Mouse (Mus musculus): ENCODE measurements around the gene Rbbp9.
"Not testable (repeated sequence)": the region's sequence is repeated elsewhere in the genome, so short reads cannot be mapped to it uniquely, and the experiment has no call there.

Rbbp9 gene

DNA sequence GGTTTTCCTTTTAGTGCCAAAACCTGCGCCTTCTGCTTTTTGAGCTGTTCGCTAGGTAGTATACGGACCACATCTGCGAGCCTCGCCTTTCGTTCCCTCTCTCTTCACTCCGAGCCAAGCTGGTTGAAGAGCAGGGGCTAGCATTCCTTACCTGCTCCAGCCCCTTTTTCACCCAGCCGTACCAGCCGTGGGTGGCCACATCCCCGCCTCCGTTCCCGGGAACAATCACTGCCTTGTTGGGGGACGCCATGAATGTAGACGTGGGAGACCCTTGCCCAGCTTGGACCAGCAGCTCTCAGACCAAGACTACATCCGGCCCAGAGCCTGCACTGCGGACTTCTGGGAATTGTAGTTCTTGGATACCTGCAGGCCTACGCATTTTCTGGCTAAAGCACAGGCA is at the start of gene Rbbp9:
Rbbp9 (minus strand) TSS at position 341 of the 400 bp plus-strand sequence.
- DNase-seq (ENCODE audit: low spot score): peak; percentile 82

DNA sequence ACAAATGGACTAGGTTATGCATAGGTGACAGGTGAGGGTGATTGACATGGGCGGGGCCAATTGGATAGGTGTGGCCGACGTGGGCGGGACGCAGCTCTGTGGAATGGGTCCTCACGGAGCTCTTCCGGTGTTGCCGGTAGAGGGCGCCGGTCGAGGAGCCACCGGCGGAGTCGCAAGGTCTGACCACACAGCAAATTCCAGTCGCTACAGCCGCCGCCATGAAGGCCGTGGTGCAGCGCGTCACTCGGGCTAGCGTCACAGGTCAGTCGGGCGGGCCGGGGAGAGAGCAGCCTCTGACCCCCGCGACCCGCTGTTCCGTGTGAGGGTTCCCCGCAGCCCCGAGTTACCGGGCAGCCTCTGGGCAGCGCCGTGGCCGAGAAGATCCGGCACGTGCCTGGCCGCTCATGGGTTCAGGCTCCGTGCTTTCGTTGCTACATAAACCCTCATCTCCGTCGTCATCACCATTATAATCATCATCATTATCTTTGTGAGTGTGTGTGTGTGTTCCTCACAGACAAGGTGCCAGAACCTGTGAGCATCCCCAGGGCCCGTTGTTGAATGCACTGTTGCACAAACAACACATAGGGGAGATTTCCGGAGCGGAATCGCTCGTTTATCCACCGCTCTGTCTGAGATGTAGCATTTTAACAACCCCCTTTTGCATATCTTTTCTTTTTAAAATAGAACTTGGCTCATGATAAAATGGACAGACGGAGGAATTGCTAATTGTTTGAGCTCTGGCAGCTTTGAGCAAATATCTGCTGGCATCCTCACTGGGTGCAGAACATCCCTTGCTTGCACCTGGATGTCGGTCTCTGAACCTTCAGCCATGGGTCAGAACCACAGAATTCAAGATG is 49.4 kb upstream of the Rbbp9 start, which contains the start of gene Dtd1:
Dtd1 (plus strand) TSS at position 67 of the 857 bp plus-strand sequence.
- DNase-seq (ENCODE audit: low spot score): peak; percentile 86

DNA sequence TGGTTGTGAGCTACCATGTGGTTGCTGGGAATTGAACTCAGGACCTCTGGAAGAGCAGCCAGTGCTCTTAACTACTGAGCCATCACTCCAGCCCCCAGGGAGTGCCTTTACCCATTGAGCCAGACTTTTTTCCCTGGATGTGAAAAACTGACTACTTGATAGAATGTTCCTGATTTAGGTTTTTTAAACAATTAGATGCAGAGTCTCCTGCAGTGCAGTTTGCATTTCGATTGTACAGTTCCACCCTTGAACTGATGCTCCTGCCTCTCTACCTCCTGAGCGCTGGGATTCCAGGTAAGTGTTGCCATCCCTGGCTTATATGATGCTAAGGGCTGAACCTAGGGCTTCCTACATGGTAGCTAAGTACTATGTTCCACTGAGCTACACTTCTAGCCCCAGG is 47.3 kb upstream of the Rbbp9 start:
- DNase-seq (ENCODE audit: low spot score): no peak

DNA sequence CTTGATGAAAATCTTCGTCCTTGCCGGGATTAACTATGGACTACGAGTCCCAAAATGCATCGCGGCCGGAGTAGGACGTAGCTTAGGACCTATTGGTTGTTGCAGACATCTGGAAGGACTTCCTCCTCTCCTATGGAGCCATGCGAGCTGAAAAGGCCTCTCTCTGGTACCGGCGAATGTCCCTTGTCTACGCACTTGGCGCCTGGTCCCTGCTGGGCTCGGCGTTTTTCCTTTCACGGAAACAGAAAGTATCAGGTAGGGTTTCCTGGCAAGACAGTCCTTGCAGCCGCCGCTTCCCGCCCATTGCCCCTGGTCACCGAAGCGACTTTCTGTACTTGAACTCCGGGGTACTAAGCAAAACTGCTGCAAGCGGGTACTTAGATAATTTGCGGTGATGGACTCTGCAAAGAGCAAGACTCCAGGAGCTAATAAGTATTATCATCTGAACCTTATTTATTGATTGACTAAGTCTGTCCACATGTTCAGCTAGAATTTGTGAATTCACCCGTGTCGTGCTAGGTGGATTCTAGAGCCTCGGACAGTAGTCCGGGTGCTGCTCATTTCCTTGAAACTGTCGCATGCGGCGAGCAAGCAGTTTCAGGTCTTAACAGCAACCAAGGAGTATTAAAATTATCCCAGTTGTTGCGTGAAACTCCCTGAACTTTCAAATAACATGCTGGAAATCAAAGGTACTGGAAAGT is 43.4 kb upstream of the Rbbp9 start, which contains the start of gene Smim26:
Smim26 (plus strand) TSS at position 104 of the 701 bp plus-strand sequence.
- DNase-seq (ENCODE audit: low spot score): peak; percentile 84

DNA sequence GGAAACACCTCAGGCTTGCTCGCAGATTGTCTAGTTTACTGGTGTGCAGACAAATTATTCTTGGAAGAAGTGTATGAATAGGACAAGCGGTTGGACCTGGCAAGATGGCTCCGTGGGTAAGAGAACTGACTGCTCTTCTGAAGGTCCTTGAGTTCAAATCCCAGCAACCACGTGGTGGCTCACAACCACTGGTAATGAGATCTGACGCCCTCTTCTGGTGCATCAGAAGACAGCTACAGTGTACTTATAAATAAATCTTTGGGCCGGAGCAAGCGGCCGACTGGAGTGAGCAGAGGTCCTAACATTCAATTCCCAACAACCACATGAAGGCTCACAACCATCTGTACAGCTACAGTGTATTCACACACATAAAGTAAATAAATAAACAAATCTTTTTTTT is 42.4 kb upstream of the Rbbp9 start:
- DNase-seq (ENCODE audit: low spot score): not testable (repeated sequence)

DNA sequence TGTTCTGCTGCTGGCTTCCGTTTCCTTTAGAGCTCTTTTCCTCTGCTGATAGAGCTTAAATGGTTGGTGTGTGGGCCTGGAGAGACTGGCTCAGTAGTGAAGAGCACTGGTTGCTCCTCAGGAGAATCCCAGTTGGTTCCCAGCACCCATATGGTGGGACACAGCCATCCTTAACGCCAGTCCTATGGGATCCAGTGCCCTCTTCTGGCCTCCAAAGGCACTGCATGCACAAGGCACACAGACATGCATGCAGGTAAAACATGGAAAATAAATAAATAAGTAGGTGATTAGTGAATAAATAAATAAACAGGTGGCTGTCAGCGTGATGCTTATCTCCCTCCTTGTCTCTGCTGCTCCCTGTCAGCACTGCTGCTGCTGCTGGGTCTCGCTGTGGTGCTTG is 38.1 kb upstream of the Rbbp9 start:
- DNase-seq (ENCODE audit: low spot score): no peak

DNA sequence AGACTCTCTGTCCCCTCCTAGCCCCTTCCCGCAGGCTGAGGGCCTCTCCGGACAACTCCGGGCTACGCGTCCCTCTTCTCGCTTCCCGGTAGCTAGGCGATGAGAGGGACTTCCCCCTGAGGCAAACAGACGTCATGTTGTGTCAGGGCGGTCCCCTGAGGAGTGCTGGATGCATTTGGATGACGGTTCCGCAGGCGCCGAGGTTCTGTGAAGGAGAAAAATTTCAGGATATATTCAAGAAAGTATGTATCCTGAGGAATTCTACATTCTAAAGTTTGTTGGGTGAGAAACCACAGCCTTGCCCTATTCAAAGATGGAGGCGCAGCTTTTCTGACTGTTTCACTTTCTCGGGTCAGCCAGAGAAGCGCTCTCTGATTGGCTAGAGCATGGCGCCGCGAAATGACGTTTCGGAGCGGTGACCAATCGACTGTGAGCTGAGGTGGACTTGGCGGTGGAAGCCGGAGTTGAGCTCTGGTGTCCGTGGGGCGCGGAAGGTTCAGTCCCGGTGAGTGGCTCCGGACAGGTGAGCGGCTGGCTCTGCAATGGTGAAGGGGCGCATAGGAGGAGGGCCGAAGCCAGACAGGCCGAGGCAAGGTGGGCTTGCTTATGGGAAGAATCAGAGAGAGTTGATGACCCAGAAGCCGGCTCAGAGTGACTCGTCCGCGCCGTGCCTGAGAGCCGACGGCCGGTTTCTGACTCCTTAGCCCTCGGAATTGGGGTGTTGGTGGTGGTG is 5.3 kb upstream of the Rbbp9 start, which contains the start of gene Sec23b:
Sec23b (plus strand) TSS at position 410 of the 733 bp plus-strand sequence.
- DNase-seq (ENCODE audit: low spot score): peak; percentile 97

DNA sequence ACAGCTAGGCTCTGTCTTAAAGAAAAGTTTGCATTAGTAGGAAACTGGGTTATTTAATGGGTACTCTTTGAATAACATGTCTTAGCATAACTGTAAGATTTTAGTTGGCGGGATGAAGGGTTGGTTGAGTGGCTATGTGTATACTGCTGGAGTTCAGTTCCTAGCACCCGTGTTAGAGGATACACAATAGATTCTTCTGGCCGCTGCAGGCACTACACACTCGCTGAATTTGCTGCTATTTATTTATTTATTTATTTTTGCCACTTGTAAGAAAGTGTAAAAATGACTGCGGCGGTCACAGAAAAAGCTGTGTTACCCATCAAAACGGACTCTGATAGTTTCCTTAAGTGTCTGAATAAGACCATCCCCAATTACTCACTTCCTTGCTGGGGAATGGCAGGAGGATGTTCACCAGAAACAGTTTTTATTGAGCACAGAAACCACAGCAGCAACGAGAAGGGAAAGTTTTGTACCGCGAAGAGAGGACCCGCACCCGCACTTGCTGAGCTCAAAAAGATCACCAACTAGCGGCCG is 4.7 kb upstream of the Rbbp9 start:
- DNase-seq (ENCODE audit: low spot score): no peak

DNA sequence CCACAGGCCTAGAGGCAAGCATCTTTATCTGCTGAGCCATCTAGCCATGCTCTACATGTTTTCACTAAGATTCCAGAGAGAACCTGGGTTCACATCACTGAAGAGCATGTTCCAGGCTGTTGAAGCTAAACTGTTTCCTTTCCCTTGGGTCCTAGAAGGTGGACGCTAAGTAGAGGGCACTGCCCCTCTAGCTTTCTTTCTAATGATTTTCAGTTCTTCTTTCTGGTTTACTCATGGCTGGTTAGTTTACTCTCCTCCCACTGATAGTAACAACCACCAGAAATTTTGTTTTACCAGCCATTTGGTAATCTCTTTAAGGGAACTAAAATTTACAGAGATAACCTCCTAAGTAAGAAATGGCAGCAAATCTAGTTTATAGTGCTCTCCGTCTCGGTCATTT is 3.2 kb upstream of the Rbbp9 start:
- DNase-seq (ENCODE audit: low spot score): no peak

DNA sequence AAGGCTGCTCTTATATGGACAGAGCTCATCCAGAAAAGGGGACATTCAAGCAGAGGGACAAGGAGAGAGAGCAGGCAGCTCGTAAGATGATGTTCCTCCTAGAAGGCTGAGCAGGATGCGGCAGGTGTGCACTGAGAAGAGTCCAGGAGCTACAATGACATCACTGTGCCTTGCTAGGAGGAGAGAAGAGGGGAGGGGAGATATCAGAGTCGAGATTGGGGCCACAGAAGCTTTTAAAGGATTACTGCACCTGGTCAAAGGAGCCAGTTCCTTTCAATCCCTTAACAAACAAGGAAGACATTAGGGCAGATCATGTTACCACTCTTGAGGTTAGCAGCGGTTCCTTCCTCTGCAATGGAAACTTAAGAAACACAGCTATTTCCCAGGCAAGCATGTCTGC is 3.1 kb downstream of the Rbbp9 start:
- DNase-seq (ENCODE audit: low spot score): no peak

DNA sequence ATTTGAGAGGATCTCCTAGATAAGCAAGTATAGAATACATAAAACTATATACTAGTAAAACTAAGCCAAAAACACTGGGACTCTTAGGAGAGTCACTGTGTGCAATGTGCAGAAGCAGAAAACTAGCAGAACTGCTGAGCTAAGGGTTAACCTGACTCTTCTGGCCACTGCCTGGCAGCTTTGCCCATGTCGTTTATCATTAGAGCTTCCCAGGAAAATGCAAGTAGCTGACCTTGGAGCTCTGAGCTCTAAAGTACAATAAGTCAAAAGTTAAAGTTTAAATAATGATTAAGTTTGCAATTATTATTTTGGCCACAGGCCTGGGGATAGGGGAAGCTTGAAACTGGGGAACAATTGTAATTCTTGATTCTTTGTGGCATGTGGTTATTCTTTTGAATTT is 5.2 kb downstream of the Rbbp9 start:
- DNase-seq (ENCODE audit: low spot score): no peak

DNA sequence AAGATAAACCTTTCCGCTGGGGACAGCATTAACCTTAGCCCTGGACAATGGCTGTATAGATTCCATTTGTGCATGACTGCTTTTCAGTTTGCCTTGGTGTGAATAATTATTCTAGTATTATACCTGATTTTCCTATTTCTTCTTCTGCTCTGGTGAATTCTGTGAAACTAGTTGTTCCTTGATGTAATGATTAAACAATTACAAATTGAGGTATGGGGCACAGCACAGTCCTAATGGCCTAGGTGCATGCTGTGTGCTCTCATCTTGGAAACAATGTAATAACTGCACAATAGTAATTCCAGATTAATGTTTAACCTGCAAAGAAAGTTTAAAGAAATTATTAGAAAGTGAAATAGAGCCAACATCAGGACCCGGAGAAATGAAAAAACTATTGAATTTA is 5.6 kb downstream of the Rbbp9 start:
- DNase-seq (ENCODE audit: low spot score): no peak

DNA sequence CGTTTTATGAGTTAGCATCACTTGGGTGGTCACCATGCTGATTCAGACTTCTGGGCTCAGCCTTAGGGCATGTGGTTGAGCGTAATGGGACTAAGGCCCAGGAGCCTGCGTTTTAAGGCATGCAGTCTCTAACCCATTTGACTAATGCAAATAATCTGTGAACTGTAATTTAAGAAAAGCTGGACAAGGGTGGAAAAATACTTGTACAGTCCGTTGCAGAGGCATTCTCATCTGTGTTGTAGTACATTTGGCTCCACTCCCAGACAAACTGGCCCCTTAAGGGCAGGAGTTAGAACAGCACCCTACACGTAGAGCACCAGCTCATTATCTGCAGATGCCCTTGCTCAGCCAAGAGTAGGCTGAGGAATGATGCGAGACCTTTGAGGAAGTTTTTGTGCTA is 6.0 kb downstream of the Rbbp9 start:
- no peak for DNase-seq (ENCODE audit: low spot score)

DNA sequence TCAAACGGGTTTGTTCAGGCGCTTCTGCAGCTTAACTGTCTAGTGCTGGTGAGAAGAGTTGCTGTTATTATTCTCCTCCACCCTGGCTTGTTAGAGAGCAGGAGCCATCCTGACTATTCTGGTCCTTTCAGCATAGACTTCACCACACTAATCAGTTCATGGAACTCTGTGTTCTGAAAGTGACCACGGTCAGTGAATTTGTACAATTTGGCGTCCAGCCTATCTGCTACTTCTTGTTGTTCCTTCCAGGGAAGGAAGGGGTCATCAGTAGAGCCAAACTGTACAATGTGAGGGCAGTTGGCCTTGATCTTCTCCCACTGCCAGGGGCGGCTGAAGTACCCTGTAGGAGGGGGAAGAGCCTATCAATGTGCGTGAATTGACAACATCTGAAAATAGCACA is 7.0 kb downstream of the Rbbp9 start:
- DNase-seq (ENCODE audit: low spot score): no peak

DNA sequence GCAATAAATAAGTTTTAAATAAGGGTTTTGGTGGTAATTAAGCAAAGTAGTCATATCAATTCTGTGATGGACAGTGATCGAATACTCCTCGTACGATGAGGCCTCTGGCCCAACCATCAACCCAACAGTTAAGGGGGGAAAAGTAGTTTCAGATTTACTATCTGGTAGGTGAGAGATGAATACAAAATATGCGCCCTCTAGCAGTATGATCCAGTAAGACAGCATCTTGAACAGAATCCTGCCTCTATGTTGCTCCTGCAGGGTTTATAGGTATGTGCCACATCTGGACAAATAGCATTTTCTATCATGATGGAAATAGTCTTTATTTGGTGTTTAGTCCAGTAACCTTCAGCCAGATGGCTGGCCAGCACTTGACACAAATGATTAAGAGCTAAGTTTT is 9.4 kb downstream of the Rbbp9 start:
- DNase-seq (ENCODE audit: low spot score): no peak

DNA sequence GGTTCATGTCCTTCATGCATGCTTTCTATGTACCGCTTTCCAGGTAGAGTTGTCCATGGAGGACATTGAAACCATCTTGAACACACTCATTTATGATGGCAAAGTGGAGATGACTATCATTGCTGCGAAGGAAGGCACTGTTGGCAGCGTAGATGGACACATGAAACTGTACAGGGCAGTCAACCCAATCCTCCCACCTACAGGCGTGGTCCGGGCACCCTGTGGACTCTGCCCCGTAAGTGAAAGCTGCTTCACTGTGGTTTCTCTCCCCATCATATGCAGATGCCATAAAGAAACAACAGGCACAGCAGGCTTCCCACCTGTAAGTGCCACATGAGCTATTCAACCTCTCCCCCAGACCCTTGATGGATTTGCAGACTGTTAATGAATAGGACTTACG is 13.5 kb downstream of the Rbbp9 start:
- DNase-seq (ENCODE audit: low spot score): no peak

DNA sequence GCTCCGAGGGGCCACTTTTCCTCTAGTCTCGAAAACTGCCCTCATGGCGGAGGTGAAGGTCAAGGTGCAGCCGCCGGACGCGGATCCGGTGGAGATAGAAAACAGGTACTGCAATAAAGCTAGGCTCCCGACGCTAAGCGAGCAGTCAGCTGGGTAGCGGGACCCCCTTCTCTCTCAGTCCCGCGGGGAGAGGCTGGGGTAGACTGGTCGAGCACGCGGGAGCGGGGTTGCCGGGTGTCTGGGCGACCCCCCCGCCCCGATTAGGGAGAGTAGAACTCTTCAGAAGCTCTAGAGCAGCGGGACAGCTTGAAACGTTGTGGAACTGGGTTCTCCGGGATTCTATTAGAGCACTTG is 22.9 kb downstream of the Rbbp9 start:
- DNase-seq (ENCODE audit: low spot score): no peak

DNA sequence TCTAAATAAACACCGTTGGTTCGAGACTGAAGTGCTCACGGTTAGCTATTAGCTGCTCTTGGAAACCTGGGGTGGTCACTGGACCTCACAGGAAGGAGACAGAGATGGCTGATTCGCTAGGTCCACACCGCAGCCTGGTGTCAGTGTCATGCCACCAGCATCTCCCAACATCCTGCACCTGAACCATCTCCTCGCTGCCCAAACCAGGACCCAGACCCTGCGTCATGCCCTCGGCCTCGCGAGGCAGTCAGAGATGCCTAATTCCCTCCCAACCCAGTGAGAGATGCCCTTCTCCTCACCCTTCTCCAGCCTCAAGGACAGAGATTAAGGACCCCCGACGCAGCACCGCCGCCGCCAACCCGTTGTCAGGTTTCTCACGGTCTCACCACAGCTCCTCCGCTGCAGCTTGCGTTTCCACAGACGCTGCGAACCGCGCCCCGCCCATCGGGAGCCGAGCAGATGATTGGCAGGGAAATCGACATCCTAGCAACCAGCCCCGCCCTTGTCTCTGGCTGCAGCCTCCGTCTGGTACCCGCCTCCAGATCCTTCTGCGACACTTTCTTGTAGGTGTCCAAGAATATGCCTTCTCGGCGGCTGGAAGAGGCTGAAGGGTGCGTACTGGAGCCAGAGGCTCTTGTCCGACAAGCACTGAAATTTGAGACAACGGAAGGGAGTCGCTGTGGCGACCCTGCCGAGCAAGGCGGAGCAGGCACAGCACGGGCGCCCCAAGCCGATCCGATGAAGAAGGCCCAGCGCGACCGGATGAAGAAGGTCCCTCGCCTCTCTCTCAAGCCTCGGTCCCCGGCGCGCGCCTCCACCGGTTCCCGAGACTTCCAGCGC is 23.5 kb downstream of the Rbbp9 start, which contains the start of the genes Dzank1 and Polr3f:
Dzank1 (minus strand) TSS at position 434 of the 840 bp plus-strand sequence.
Polr3f (plus strand) TSS at position 738 of the 840 bp plus-strand sequence.
- DNase-seq (ENCODE audit: low spot score): peak; percentile 97

DNA sequence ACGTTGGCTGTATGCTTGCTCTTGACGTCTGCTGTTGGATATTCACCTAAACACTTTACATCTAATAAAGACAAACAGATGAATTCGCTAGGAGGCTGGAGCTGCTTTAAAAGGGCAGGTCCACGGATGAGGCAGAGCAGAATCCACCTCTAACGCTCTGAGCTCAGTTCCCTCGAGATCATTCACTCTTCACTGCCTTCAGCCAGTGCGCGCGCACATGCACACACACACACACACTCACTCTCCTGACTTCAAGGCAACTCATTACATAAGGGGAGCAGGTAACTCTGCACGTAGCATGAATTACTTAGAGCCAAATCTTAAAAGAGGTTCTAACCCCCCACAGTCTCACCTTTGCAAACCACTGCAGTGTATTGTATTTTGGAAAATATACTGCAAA is 24.8 kb downstream of the Rbbp9 start:
- no peak for DNase-seq (ENCODE audit: low spot score)

DNA sequence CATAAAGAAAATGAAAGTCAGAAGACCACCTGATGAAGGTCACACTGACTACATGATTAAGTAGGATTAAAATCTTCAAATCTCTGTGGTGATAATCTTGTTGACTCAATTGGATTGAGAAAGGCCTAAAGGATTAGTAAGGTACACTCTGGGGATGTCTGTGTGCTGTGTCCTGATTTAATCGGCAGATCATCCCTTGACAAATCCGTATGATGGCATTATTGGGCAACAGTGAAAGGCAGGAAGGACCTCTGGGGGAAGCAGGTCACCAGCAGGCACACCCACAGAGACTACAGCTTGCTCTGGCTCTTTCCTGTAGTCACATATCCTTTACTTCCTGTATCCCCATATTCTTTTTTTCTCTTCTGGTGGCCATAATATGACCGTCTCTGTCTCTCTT is 30.9 kb downstream of the Rbbp9 start:
- no peak for DNase-seq (ENCODE audit: low spot score)

DNA sequence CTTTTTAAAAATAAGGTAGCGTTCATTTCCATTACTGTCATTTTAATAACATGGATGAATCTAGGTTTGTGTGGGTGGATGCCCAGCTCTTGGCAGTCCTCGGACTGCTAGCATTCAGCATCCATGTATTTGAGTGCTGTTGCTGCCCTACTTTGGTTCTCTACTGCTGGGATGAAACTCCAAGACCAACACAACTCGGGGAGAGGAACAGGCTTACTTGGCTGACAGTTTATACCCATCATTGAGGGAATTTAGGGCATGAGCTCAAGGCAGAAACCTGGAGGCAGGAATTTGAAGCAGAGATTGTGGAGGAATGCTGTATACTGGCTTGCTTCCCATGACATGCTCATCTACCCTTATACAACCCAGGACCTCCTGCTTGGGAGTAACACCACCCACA is 36.0 kb downstream of the Rbbp9 start:
- no peak for DNase-seq (ENCODE audit: low spot score)
